Mouse (Mus musculus) inflammation-experienced regulatory T-cells (primary cell): ENCODE results near the gene Exoc8. TPM values are rescaled to one million over a fixed set of nuclear protein-coding genes. Genes with fewer than 3 reads are reported as not detected.

Experiments
- polyA plus RNA-seq, 2 experiments: library from polyadenylated mRNA; unstranded; fragments of 100-300 nt; shearing (Covaris generic); gene quantifications; one replicate each; pipeline ENCODE4 v1.2.1; 2017

Exoc8 gene
- 10 to 100 TPM; 14.9 to 23.0 TPM for polyA plus RNA-seq

GRCm38 (mm10) chr8:124897386-124898250 is at the start of gene Exoc8, which contains the start of gene Sprtn:
TSS of gene Exoc8 (minus strand) at chr8:124897705.
TSS of gene Sprtn (plus strand) at chr8:124897886.

DNA sequence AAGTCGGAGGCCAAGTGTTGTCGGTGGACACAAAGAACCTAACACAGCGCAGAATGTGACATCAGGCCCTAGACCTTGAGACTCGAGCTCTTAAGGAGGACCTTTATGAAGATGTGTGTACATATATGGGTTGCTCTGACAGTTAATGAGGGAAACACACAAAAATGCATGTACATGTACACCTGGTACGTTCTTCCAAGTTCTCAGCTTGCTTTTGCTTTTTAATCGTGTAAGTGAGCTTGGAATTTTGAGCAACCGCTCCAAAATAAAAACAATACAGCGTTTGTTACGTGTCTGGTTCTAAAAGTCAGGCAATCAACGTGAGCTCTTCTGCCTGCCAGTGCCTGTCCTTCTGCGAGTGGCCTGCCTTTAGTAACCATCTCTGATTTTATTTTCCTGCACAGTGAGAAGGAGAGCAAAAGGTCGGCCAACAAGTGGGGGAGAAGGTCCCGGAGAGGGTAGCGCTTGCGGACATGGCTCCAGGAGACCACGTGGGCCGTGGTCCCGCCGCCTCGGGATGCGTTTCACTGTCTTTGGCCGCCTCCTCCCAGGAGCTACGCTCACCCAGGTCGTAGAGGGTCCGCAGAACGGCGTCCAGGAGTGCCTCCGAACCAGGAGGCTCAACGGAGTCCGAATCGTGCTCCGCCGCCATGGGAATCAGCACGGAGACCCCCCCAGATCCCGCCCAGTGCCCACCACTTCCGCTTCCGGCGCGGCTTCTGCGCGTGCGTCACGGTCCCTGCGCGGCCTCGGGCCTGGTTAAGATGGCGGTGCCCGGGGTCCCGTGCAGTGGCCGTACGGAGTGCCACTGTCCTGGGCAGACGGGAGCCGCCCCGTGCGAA is 35.0 kb downstream of the Exoc8 start, which contains the start of the genes Gnpat and 2810004N23Rik:
Gnpat (plus strand) TSS at position 713 of the 842 bp plus-strand sequence.
2810004N23Rik (minus strand) TSS at position 800 of the 842 bp plus-strand sequence.

Other genes with a start within 250 kb of the Exoc8 start
- gene 2310022B05Rik, start 234.3 kb downstream of the Exoc8 start, polyA plus RNA-seq: 1 to 10 TPM; 6.4 to 7.0 TPM
- 100 to 1,000 TPM in 1 of 2 experiments, 10 to 100 TPM in 1; 77.3 to 107 TPM for gene Ttc13, start 175.7 kb downstream of the Exoc8 start, polyA plus RNA-seq
- gene Arv1, start 175.6 kb downstream of the Exoc8 start, polyA plus RNA-seq: 10 to 100 TPM; 17.1 to 26.0 TPM
- 10 to 100 TPM; 10.8 to 15.3 TPM for gene Fam89a, start 145.9 kb downstream of the Exoc8 start, polyA plus RNA-seq
- gene Trim67, start 104.6 kb downstream of the Exoc8 start, polyA plus RNA-seq: 1 to 10 TPM in 1 of 2 experiments, under 1 TPM in 1; 0.31 to 1.0 TPM
- gene Gnpat, start 34.7 kb downstream of the Exoc8 start, polyA plus RNA-seq: 100 to 1,000 TPM in 1 of 2 experiments, 10 to 100 TPM in 1; 78.3 to 109 TPM
- 10 to 100 TPM; 31.6 to 32.2 TPM for gene 2810004N23Rik, start 34.6 kb downstream of the Exoc8 start, polyA plus RNA-seq
- gene Sprtn, start 181 bp upstream of the Exoc8 start, polyA plus RNA-seq: 1 to 10 TPM; 3.9 to 5.0 TPM
- gene Egln1, start 51.6 kb upstream of the Exoc8 start, polyA plus RNA-seq: 10 to 100 TPM; 47.9 to 70.3 TPM
- 100 to 1,000 TPM; 121 to 150 TPM for gene Tsnax, start 115.3 kb upstream of the Exoc8 start, polyA plus RNA-seq
- gene Disc1, start 156.5 kb upstream of the Exoc8 start, polyA plus RNA-seq: 1 to 10 TPM; 2.1 to 4.5 TPM